Mouse (Mus musculus) kidney, adult 2 months (tissue): Measurements from ENCODE around the gene Gsc2.

Source experiments
- CTCF ChIP-seq: fragments of 200-500 bp; conservative IDR thresholded peaks from 2 replicates; pipeline ENCODE4 v1.5.1; 2011; ENCODE audit warnings: low read depth, mild to moderate bottlenecking, control low read depth, low read length, moderate library complexity, mixed read lengths; ENCODE audit not compliant: insufficient read depth, insufficient read length
- POLR2A ChIP-seq: fragments of 200-500 bp; IDR thresholded peaks from one replicate; pipeline ENCODE4 v1.6.1; 2011; ENCODE audit warnings: low read depth, low read length, control low read depth

DNA sequence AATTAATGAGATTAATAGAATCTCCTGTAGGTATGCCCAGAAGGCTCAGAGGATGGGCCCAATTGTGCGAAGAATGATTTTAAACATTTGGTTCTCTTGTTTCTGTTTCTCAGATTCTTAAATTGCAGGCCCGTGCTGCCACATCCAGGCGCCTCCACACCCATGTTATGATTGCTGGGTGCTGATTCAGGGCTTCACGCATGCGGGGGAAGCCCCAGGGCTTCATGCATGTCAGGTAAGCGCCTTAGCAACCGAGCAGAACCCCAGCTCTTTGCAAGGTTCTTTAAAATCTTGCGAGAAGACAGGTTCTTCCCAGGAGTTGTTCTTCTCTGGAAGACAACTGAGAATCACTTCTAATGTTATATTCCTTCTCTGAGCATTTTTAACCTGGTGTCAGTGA lies 28.6 kb upstream of the Gsc2 start:
- TF ChIP-seq POLR2A (no peak), CTCF (no peak)
